Mouse (Mus musculus) forebrain, embryonic 13.5 days (tissue): ENCODE results near the gene Rnase12. TPM values are rescaled to one million over a fixed set of nuclear protein-coding genes. Genes with fewer than 3 reads are reported as not detected.
"Not testable (repeated sequence)": the region's sequence is repeated elsewhere in the genome, so short reads cannot be mapped to it uniquely, and the experiment has no call there.

Source experiments
- ATAC-seq: fragments of 200-750 bp; cut with Nextera tagmentation; 2 replicates; pipeline ENCODE4 v1.8.0; 2017
- H3K27ac ChIP-seq: fragments of 300-500 bp; sonication (generic); 2 replicates; pipeline ENCODE4 v1.5.1; 2015; ENCODE audit warnings: inconsistent platforms, mild to moderate bottlenecking, moderate library complexity
- H3K27me3 ChIP-seq: fragments of 300-500 bp; sonication (generic); 2 replicates; pipeline ENCODE4 v1.6.1; 2015; ENCODE audit warnings: mild to moderate bottlenecking, inconsistent platforms
- H3K36me3 ChIP-seq: fragments of 300-500 bp; sonication (generic); 2 replicates; pipeline ENCODE4 v1.6.1; 2015; ENCODE audit warnings: mild to moderate bottlenecking, inconsistent platforms; ENCODE audit not compliant: poor library complexity, severe bottlenecking
- H3K4me1 ChIP-seq: fragments of 300-500 bp; sonication (generic); 2 replicates; pipeline ENCODE4 v1.6.1; 2015; ENCODE audit warnings: inconsistent platforms
- H3K4me2 ChIP-seq: fragments of 300-500 bp; sonication (generic); 2 replicates; pipeline ENCODE4 v1.6.1; 2015; ENCODE audit warnings: inconsistent platforms, mild to moderate bottlenecking, moderate library complexity
- H3K4me3 ChIP-seq: fragments of 300-500 bp; sonication (generic); 2 replicates; pipeline ENCODE4 v1.5.1; 2015; ENCODE audit warnings: mild to moderate bottlenecking, inconsistent platforms
- H3K9ac ChIP-seq: fragments of 300-500 bp; sonication (generic); 2 replicates; pipeline ENCODE4 v1.6.1; 2015; ENCODE audit warnings: mild to moderate bottlenecking, inconsistent platforms
- H3K9me3 ChIP-seq: fragments of 300-500 bp; sonication (generic); replicated peaks from 2 replicates; pipeline ENCODE4 v1.6.1; 2016; ENCODE audit warnings: inconsistent platforms
- WGBS: fragments of 180-500 bp; shearing (Covaris S2); methylation state at CpG from one replicate; pipeline ENCODE4 v1.1.7; 2015; 5-methylcytosine and 5-hydroxymethylcytosine counted together
- polyA plus RNA-seq: library from polyadenylated mRNA; unstranded; fragments of >200 nt; fragmentation: Nextera tagmentation; extraction: Ambion mirVana; gene quantifications from 2 replicates; pipeline ENCODE4 v1.2.1, GENCODE M21; 2015

The Rnase12 gene
- polyA plus RNA-seq, 1 experiment from 2014 or later: not detected

GRCm38 (mm10) chr14:51047846-51048245 is 9.6 kb downstream of the Rnase12 start:
- H3K36me3 ChIP-seq: no peaks in the 10 kb centered on the region
- H3K9me3 ChIP-seq: no peaks in the 10 kb centered on the region
- WGBS: 77% methylated on average over 5 of the region's 5 CpGs
- no peak overlapping the region for H3K27ac ChIP-seq
- H3K9ac ChIP-seq: no peak overlapping the region
- H3K4me3 ChIP-seq: no peak overlapping the region
- no peak overlapping the region for H3K4me2 ChIP-seq
- no peaks in the 10 kb centered on the region for H3K27me3 ChIP-seq
- no peak for ATAC-seq
- no peaks in the 10 kb centered on the region for H3K4me1 ChIP-seq

GRCm38 (mm10) chr14:51041769-51042168 is 15.7 kb downstream of the Rnase12 start, which contains the start of gene Rnase9:
Gene Rnase9, minus strand, starts transcription at chr14:51041869.
- no peak for ATAC-seq
- WGBS: 70% methylated on average over 6 of the region's 6 CpGs
- Histone ChIP-seq H3K4me1 (no peaks in the 10 kb centered on the region), H3K4me3 (no peak within 1 kb of the TSS), H3K9me3 (no peaks in the 10 kb centered on the region), H3K36me3 (no peaks in the 10 kb centered on the region), H3K27me3 (no peaks in the 10 kb centered on the region), H3K4me2 (no peak within 1 kb of the TSS), H3K27ac (no peak within 1 kb of the TSS), H3K9ac (no peak within 1 kb of the TSS)

GRCm38 (mm10) chr14:51036214-51036613 is 21.2 kb downstream of the Rnase12 start:
- Histone ChIP-seq H3K4me2 (no peak overlapping the region), H3K4me3 (no peak overlapping the region), H3K9me3 (no peaks in the 10 kb centered on the region), H3K27me3 (no peaks in the 10 kb centered on the region), H3K36me3 (no peaks in the 10 kb centered on the region), H3K9ac (no peak overlapping the region), H3K27ac (no peak overlapping the region), H3K4me1 (no peaks in the 10 kb centered on the region)
- ATAC-seq: no peak
- WGBS: 85% methylated on average over 4 of the region's 4 CpGs

GRCm38 (mm10) chr14:51035206-51035605 is 22.3 kb downstream of the Rnase12 start:
- ATAC-seq: no peak
- H3K27me3 ChIP-seq: no peaks in the 10 kb centered on the region
- no peak overlapping the region for H3K9ac ChIP-seq
- H3K27ac ChIP-seq: no peak overlapping the region
- no peak overlapping the region for H3K4me2 ChIP-seq
- H3K36me3 ChIP-seq: no peaks in the 10 kb centered on the region
- WGBS: 64% methylated on average over 1 of the region's 1 CpGs
- H3K4me3 ChIP-seq: no peak overlapping the region
- no peaks in the 10 kb centered on the region for H3K9me3 ChIP-seq
- H3K4me1 ChIP-seq: no peaks in the 10 kb centered on the region

GRCm38 (mm10) chr14:51027387-51028155 is 29.9 kb downstream of the Rnase12 start:
- Histone ChIP-seq H3K27me3 (no peaks in the 10 kb centered on the region), H3K27ac (no peak overlapping the region), H3K4me1 (no peaks in the 10 kb centered on the region), H3K4me3 (no peak overlapping the region), H3K36me3 (no peaks in the 10 kb centered on the region), H3K9ac (no peak overlapping the region), H3K9me3 (no peaks in the 10 kb centered on the region), H3K4me2 (no peak overlapping the region)
- ATAC-seq: no peak
- whole genome bisulfite sequencing: 56% methylated on average over 3 of the region's 3 CpGs

GRCm38 (mm10) chr14:51026391-51027133 is 30.9 kb downstream of the Rnase12 start:
- Histone ChIP-seq H3K36me3 (no peaks in the 10 kb centered on the region), H3K9me3 (no peaks in the 10 kb centered on the region), H3K4me2 (no peak overlapping the region), H3K4me1 (no peaks in the 10 kb centered on the region), H3K27ac (no peak overlapping the region), H3K4me3 (no peak overlapping the region), H3K9ac (no peak overlapping the region), H3K27me3 (no peaks in the 10 kb centered on the region)
- ATAC-seq: peak; percentile 72
- whole genome bisulfite sequencing: 38% methylated on average over 5 of the region's 5 CpGs

GRCm38 (mm10) chr14:51024820-51025219 is 32.6 kb downstream of the Rnase12 start:
- no peak overlapping the region for H3K4me3 ChIP-seq
- no peak for ATAC-seq
- 67% methylated on average over 1 of the region's 1 CpGs for WGBS

GRCm38 (mm10) chr14:51023457-51023856 is 34.0 kb downstream of the Rnase12 start:
- Histone ChIP-seq H3K36me3 (no peaks in the 10 kb centered on the region), H3K4me3 (no peak overlapping the region), H3K27ac (no peak overlapping the region), H3K9ac (no peak overlapping the region), H3K9me3 (no peaks in the 10 kb centered on the region; the same call in 1 of the 2 replicates), H3K27me3 (no peaks in the 10 kb centered on the region), H3K4me1 (no peaks in the 10 kb centered on the region), H3K4me2 (no peak overlapping the region)
- no peak for ATAC-seq
- WGBS: 79% methylated on average over 4 of the region's 4 CpGs

More at GRCm38 (mm10) chr14:51024820-51025219, 32.6 kb downstream of the Rnase12 start:
- no peak overlapping the region for H3K27ac ChIP-seq
- H3K36me3 ChIP-seq: no peaks in the 10 kb centered on the region
- no peak overlapping the region for H3K9ac ChIP-seq
- H3K9me3 ChIP-seq: no peaks in the 10 kb centered on the region; the same call in 1 of the 2 replicates
- H3K4me2 ChIP-seq: no peak overlapping the region
- no peaks in the 10 kb centered on the region for H3K27me3 ChIP-seq
- H3K4me1 ChIP-seq: no peaks in the 10 kb centered on the region

GRCm38 (mm10) chr14:51017256-51017655 is 40.2 kb downstream of the Rnase12 start:
- no peak overlapping the region for H3K4me2 ChIP-seq
- H3K9ac ChIP-seq: no peak overlapping the region
- H3K4me3 ChIP-seq: no peak overlapping the region
- no peaks in the 10 kb centered on the region; the same call in 1 of the 2 replicates for H3K9me3 ChIP-seq
- H3K27ac ChIP-seq: no peak overlapping the region
- H3K27me3 ChIP-seq: no peaks in the 10 kb centered on the region
- ATAC-seq: no peak
- WGBS: 82% methylated on average over 3 of the region's 3 CpGs
- H3K4me1 ChIP-seq: no peaks in the 10 kb centered on the region
- H3K36me3 ChIP-seq: no peaks in the 10 kb centered on the region

GRCm38 (mm10) chr14:51015780-51016179 is 41.7 kb downstream of the Rnase12 start:
- no peaks in the 10 kb centered on the region for H3K27me3 ChIP-seq
- no peaks in the 10 kb centered on the region for H3K36me3 ChIP-seq
- ATAC-seq: no peak

GRCm38 (mm10) chr14:51014724-51015123 is 42.7 kb downstream of the Rnase12 start:
- H3K4me3 ChIP-seq, H3K36me3 ChIP-seq, H3K27me3 ChIP-seq, H3K4me2 ChIP-seq, ATAC-seq, H3K4me1 ChIP-seq, H3K27ac ChIP-seq, H3K9ac ChIP-seq, H3K9me3 ChIP-seq: not testable (repeated sequence)
- WGBS: 87% methylated on average over 3 of the region's 3 CpGs

More at GRCm38 (mm10) chr14:51015780-51016179, 41.7 kb downstream of the Rnase12 start:
- Histone ChIP-seq H3K9ac (no peak overlapping the region), H3K4me1 (no peaks in the 10 kb centered on the region), H3K27ac (no peak overlapping the region), H3K4me3 (no peak overlapping the region), H3K4me2 (no peak overlapping the region), H3K9me3 (no peaks in the 10 kb centered on the region; the same call in 1 of the 2 replicates)

- Histone ChIP-seq H3K4me2 (no peak overlapping the region), H3K4me1 (no peaks in the 10 kb centered on the region), H3K9ac (no peak overlapping the region), H3K36me3 (no peaks in the 10 kb centered on the region), H3K27ac (no peak overlapping the region), H3K4me3 (no peak overlapping the region), H3K9me3 (no peaks in the 10 kb centered on the region), H3K27me3 (no peaks in the 10 kb centered on the region)
- no peak for ATAC-seq
- 83% methylated on average over 6 of the region's 6 CpGs for WGBS
Measured at GRCm38 (mm10) chr14:51009572-51009971, 47.9 kb downstream of the Rnase12 start.
